Mouse (Mus musculus) embryonic facial prominence, embryonic 11.5 days (tissue): ENCODE measurements at regions not wholly inside any gene's neighbourhood (a gene's known extent, or its start where the extent isn't known, plus 50 kb on each side); places are given as distances from the start of the nearest gene placed in this dataset.

ENCODE experiments used
- ATAC-seq: fragments of 200-750 bp; cut with Nextera tagmentation; replicated peaks from 2 replicates; pipeline ENCODE4 v1.8.0; 2017; ENCODE audit warnings: low read depth; ENCODE audit not compliant: insufficient number of reproducible peaks, low FRiP score, low TSS enrichment
- DNase-seq: peaks from one replicate; pipeline ENCODE4 v3.0.0-alpha.2; 2015; ENCODE audit warnings: low spot score
- H3K27ac ChIP-seq: fragments of 300-500 bp; sonication (generic); replicated peaks from 2 replicates; pipeline ENCODE4 v1.5.1; 2014; ENCODE audit warnings: mild to moderate bottlenecking, low read depth, low read length, control low read depth
- H3K27me3 ChIP-seq: fragments of 300-500 bp; sonication (generic); 2 replicates; pipeline ENCODE4 v1.6.1; 2014; ENCODE audit warnings: mild to moderate bottlenecking, low read length, moderate library complexity, mixed read lengths; ENCODE audit not compliant: control insufficient read depth, insufficient read depth
- H3K36me3 ChIP-seq: fragments of 300-500 bp; sonication (generic); replicated peaks from 2 replicates; pipeline ENCODE4 v1.6.1; 2014; ENCODE audit warnings: low read depth, mild to moderate bottlenecking, low read length, moderate library complexity, mixed read lengths; ENCODE audit not compliant: control insufficient read depth, insufficient read depth
- H3K4me1 ChIP-seq: fragments of 300-500 bp; sonication (generic); 2 replicates; pipeline ENCODE4 v1.6.1; 2014; ENCODE audit warnings: low read length, mixed read lengths; ENCODE audit not compliant: control insufficient read depth, insufficient read depth
- H3K4me2 ChIP-seq: fragments of 300-500 bp; sonication (generic); 2 replicates; pipeline ENCODE4 v1.6.1; 2014; ENCODE audit warnings: low read depth, mild to moderate bottlenecking, control low read depth, low read length, moderate library complexity
- H3K4me3 ChIP-seq: fragments of 300-500 bp; sonication (generic); 2 replicates; pipeline ENCODE4 v1.5.1; 2014; ENCODE audit warnings: low read depth, low read length, control low read depth
- H3K9ac ChIP-seq: fragments of 300-500 bp; sonication (generic); replicated peaks from 2 replicates; pipeline ENCODE4 v1.6.1; 2014; ENCODE audit warnings: mild to moderate bottlenecking, control low read depth, low read length
- H3K9me3 ChIP-seq: fragments of 300-500 bp; sonication (generic); replicated peaks from 2 replicates; pipeline ENCODE4 v1.6.1; 2016; ENCODE audit warnings: mild to moderate bottlenecking, low read length, inconsistent platforms, mixed read lengths; ENCODE audit not compliant: control insufficient read depth
- WGBS: fragments of 180-500 bp; shearing (Covaris S2); extraction: QIAGEN DNeasy Blood & Tissue Kit; methylation state at CpG from one replicate; pipeline ENCODE4 v1.1.7; 2014; 5-methylcytosine and 5-hydroxymethylcytosine counted together

DNA sequence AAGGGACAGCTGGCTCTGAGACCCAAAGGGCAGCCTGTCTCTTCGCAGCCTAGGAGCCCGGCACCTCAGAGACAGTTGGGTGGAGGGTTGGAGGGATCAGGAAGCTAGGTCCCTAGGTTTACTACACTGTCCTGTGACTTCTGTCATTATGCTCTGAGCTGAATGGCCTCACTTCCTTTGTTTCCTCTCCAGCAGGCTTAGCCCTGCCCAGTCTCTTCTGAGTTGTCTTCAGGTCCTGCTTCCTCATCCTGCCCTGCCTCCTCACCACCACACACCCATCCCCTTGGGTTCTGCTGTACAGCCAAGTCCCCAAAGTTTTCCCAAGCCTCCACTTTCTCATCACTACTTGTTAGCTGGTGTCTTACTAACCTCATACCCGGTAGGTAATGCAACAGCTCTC is 122.7 kb upstream of the Ccdc122 start:
- Histone ChIP-seq H3K9me3 (no peaks in the 10 kb centered on the region), H3K4me1 (no peaks in the 10 kb centered on the region; the same call in 1 of the 2 replicates), H3K9ac (no peak overlapping the region), H3K36me3 (no peaks in the 10 kb centered on the region), H3K4me3 (no peak overlapping the region), H3K4me2 (no peak overlapping the region), H3K27ac (no peak overlapping the region), H3K27me3 (no peaks in the 10 kb centered on the region)
- 97% methylated on average over 3 of the region's 3 CpGs for WGBS
- ATAC-seq, result no peak
- no peak for DNase-seq

- 22% methylated on average over 8 of the region's 8 CpGs for WGBS
- no peak for ATAC-seq
- Histone ChIP-seq H3K4me1 (no peaks in the 10 kb centered on the region; the same call in 1 of the 2 replicates), H3K36me3 (no peaks in the 10 kb centered on the region), H3K9me3 (no peaks in the 10 kb centered on the region), H3K27ac (no peak overlapping the region), H3K27me3 (no peaks in the 10 kb centered on the region), H3K4me2 (no peak overlapping the region), H3K9ac (no peak overlapping the region), H3K4me3 (no peak overlapping the region)
- DNase-seq, result no peak
Observed at GRCm38 (mm10) chr14:76912301-76913001, 124.1 kb upstream of the Ccdc122 start.

DNA sequence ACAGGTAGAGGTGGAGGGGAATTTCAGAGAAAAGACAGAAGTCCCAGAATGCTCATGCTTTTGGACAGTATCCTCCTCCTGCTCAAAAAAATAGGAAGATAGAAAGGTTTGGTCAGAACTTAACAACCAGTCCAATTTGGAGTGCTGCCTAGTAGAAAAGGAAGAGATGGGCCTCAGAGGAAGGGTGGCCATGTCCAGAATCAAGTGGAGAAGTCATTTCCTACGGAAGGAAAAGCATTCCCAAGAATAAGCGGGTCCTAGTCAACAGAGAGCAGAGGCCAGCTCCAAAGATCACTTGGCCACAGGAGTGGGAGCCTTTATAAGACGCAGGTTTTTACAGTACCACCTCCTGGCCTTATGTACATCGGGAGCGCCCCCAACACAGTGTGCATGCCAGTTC is 125.3 kb upstream of the Ccdc122 start:
- Histone ChIP-seq H3K4me3 (no peak overlapping the region), H3K36me3 (no peaks in the 10 kb centered on the region), H3K4me2 (no peak overlapping the region), H3K9me3 (no peaks in the 10 kb centered on the region), H3K27ac (no peak overlapping the region), H3K9ac (no peak overlapping the region), H3K27me3 (no peaks in the 10 kb centered on the region), H3K4me1 (no peaks in the 10 kb centered on the region; the same call in 1 of the 2 replicates)
- no peak for DNase-seq
- WGBS, result 84% methylated on average over 5 of the region's 5 CpGs
- ATAC-seq, result no peak

DNA sequence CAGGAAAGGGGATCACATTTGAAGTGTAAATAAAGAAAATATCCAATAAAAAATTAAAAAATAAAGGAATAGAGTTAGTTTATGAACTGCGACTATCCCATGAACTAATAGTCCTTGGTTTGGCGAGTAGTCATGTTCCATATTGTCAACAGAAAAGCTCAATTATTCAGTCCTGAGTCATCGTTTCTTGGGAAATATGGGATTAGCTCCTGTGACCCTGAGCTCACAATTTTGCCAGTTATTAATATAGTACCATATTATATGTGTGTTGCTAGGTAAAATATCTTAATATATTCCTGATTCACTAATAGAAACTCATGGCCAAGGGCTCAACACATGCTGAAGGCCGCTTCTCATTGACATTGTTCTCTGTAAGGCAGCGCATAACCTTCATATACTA is 126.4 kb upstream of the Ccdc122 start:
- WGBS, result 89% methylated on average over 5 of the region's 5 CpGs

GRCm38 (mm10) chr14:76907941-76908340 is 128.6 kb upstream of the Ccdc122 start:
- no peak for DNase-seq
- 43% methylated on average over 5 of the region's 5 CpGs for WGBS
- Histone ChIP-seq H3K4me2 (no peak overlapping the region), H3K4me3 (no peak overlapping the region), H3K9ac (no peak overlapping the region), H3K36me3 (no peaks in the 10 kb centered on the region), H3K27me3 (no peaks in the 10 kb centered on the region), H3K9me3 (no peaks in the 10 kb centered on the region), H3K27ac (no peak overlapping the region), H3K4me1 (no peaks in the 10 kb centered on the region; the same call in 1 of the 2 replicates)
- no peak for ATAC-seq

More for the DNA sequence above, 126.4 kb upstream of the Ccdc122 start:
- H3K9ac ChIP-seq, result no peak overlapping the region
- DNase-seq (no peak), ATAC-seq (no peak)
- no peak overlapping the region for H3K27ac ChIP-seq
- no peaks in the 10 kb centered on the region for H3K9me3 ChIP-seq
- H3K4me2 ChIP-seq, result no peak overlapping the region
- no peak overlapping the region for H3K4me3 ChIP-seq
- no peaks in the 10 kb centered on the region for H3K27me3 ChIP-seq
- no peaks in the 10 kb centered on the region; the same call in 1 of the 2 replicates for H3K4me1 ChIP-seq
- no peaks in the 10 kb centered on the region for H3K36me3 ChIP-seq

GRCm38 (mm10) chr14:76902962-76903757 is 133.4 kb upstream of the Ccdc122 start:
- Histone ChIP-seq H3K27ac (no peak overlapping the region), H3K36me3 (no peaks in the 10 kb centered on the region), H3K4me2 (no peak overlapping the region), H3K4me3 (no peak overlapping the region), H3K9me3 (no peaks in the 10 kb centered on the region), H3K4me1 (no peaks in the 10 kb centered on the region), H3K27me3 (no peaks in the 10 kb centered on the region), H3K9ac (no peak overlapping the region)
- ATAC-seq (no peak), DNase-seq (no peak)
- 82% methylated on average over 1 of the region's 1 CpGs for WGBS

- Histone ChIP-seq H3K9ac (no peak overlapping the region), H3K4me2 (no peak overlapping the region), H3K4me3 (no peak overlapping the region), H3K27me3 (no peaks in the 10 kb centered on the region), H3K36me3 (no peaks in the 10 kb centered on the region), H3K4me1 (no peaks in the 10 kb centered on the region), H3K27ac (no peak overlapping the region), H3K9me3 (no peaks in the 10 kb centered on the region)
- WGBS, result 76% methylated on average over 3 of the region's 3 CpGs
- ATAC-seq (no peak), DNase-seq (no peak)
Observed at GRCm38 (mm10) chr14:76901490-76901889, 135.1 kb upstream of the Ccdc122 start.

- Histone ChIP-seq H3K27ac (no peak overlapping the region), H3K9me3 (no peaks in the 10 kb centered on the region), H3K4me2 (no peak overlapping the region), H3K4me3 (no peak overlapping the region), H3K27me3 (no peaks in the 10 kb centered on the region), H3K4me1 (no peaks in the 10 kb centered on the region), H3K9ac (no peak overlapping the region), H3K36me3 (no peaks in the 10 kb centered on the region)
- ATAC-seq (no peak), DNase-seq (peak; percentile 21)
- WGBS, result 18% methylated on average over 3 of the region's 3 CpGs
Observed at GRCm38 (mm10) chr14:76899331-76899730, 137.2 kb upstream of the Ccdc122 start.
